Mouse (Mus musculus) megakaryocyte-erythroid progenitor cell, adult 5-6 weeks (primary cell): ENCODE results near the gene Gm20390. TPM values are rescaled to one million over a fixed set of nuclear protein-coding genes. Genes with fewer than 3 reads are reported as not detected.

ENCODE experiments used
- ATAC-seq: replicated peaks from 2 replicates; pipeline ENCODE4 v1.8.0; 2016; ENCODE audit warnings: mild to moderate bottlenecking, inconsistent platforms; ENCODE audit not compliant: severe bottlenecking, poor library complexity, low FRiP score, low TSS enrichment
- total RNA-seq, 2 experiments: library from RNA; stranded (forward) in 1 of 2; stranded (reverse) in 1 of 2; fragments of 200-1000, 215-1000 nt in 1 of 2; fragments of >200 nt in 1 of 2; fragmentation: Nextera tagmentation in 1 of 2; gene quantifications; 2 replicates each; pipeline ENCODE4 v1.2.3; 2014 to 2017

Gm20390 gene
- total RNA-seq, 2 experiments from 2014 or later: 148 TPM; not detected in 1

- ATAC-seq: no peak
Measured at GRCm38 (mm10) chr11:93907839-93908238, 60.3 kb downstream of the Gm20390 start.

- ATAC-seq: no peak
Measured at GRCm38 (mm10) chr11:93906834-93907233, 61.3 kb downstream of the Gm20390 start.

Other genes starting within 250 kb of the Gm20390 start
- 28.4 and 45.0 TPM in 2 replicates for gene Utp18, start 82.5 kb downstream of the Gm20390 start, total RNA-seq (2014; fragmentation: Nextera tagmentation)
- gene Utp18, start 82.5 kb downstream of the Gm20390 start, total RNA-seq (2017): 88.2 and 93.3 TPM in 2 replicates
- gene Mbtd1, start 82.4 kb downstream of the Gm20390 start, total RNA-seq (2014; fragmentation: Nextera tagmentation): 65.7 and 82.5 TPM in 2 replicates
- 41.8 and 49.8 TPM in 2 replicates for gene Mbtd1, start 82.4 kb downstream of the Gm20390 start, total RNA-seq (2017)
- gene Nme2, start 12.0 kb downstream of the Gm20390 start, total RNA-seq (2014; fragmentation: Nextera tagmentation): 171 and 305 TPM in 2 replicates
- 149 and 173 TPM in 2 replicates for gene Nme2, start 12.0 kb downstream of the Gm20390 start, total RNA-seq (2017)
- gene Nme1, start 228 bp upstream of the Gm20390 start, total RNA-seq (2014; fragmentation: Nextera tagmentation): 126 and 223 TPM in 2 replicates
- 245 and 319 TPM in 2 replicates for gene Nme1, start 228 bp upstream of the Gm20390 start, total RNA-seq (2017)
- gene Spag9, start 27.8 kb upstream of the Gm20390 start, total RNA-seq (2014; fragmentation: Nextera tagmentation): 28.3 and 37.0 TPM in 2 replicates
- gene Spag9, start 27.8 kb upstream of the Gm20390 start, total RNA-seq (2017): 56.1 and 78.4 TPM in 2 replicates
- 5.1 and 8.7 TPM in 2 replicates for gene Tob1, start 243.2 kb upstream of the Gm20390 start, total RNA-seq (2014; fragmentation: Nextera tagmentation)
- gene Tob1, start 243.2 kb upstream of the Gm20390 start, total RNA-seq (2017): 4.4 and 7.8 TPM in 2 replicates